Mouse (Mus musculus) neural tube, embryonic 10.5 days (tissue): Measurements from ENCODE around the gene 1700067K01Rik.
A peak's percentile ranks its signal among the peaks of the same experiment; 100 is the strongest.
"Not testable (repeated sequence)": the region's sequence is repeated elsewhere in the genome, so short reads cannot be mapped to it uniquely, and the experiment has no call there.

Source experiments
- DNase-seq: peaks from one replicate; pipeline ENCODE4 v3.0.0-alpha.2; 2017; ENCODE audit warnings: low spot score; ENCODE audit errors: extremely low spot score

Gene 1700067K01Rik

DNA sequence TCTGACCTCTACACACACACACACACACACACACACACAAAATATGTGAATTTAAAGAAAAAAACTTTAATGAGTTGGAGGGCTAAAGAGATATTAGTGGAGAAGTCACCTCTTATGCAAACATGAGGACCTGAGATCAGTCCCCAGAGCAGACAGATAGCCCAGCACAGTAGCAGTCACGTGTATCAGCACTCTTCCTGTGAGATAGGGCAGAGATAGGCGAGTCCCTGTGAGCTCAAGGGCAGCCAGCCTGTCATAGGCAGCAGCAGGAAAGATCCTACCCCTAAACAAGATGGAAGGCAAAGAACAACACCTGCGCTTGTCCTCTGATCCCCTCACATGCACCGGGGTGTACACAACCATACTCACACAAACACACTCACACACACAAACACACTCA, 18.9 kb upstream of the 1700067K01Rik start:
- DNase-seq = no peak

DNA sequence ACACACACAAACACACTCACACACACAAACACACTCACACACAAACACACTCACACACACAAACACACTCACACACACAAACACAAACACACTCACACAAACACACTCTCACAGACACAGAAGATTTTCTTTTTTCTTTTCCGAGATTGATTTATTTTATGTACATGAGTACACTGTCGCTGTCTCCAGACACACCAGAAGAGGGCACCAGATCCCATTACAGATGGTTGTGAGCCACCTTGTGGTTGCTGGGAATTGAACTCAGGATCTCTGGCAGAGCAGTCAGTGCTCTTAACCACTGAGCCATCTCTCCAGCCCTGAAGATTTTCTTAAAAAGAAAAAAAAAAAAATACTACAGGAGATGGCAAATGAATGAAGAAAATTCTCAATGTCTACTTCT, 18.1 kb upstream of the 1700067K01Rik start:
- DNase-seq = not testable (repeated sequence)

DNA sequence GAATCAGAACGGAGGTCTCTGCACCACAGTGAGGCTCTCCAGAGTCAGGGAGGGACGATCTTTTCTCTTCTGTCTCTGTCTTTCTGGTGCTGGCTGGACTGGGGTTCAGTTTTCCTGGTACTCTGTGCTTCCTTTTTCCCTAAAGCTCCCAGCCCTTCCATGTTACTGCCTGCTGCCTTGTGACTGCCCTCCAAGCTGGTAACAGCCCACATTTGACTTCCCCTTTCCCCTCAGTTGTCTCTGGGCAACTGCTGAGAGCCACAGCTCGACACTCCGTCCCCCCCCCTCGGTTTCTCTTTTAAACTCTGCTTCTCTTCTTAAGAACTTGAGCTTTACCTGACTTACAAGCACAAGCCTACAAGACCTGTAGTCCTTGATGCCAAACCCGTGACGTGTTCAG, 12.1 kb upstream of the 1700067K01Rik start:
- DNase-seq = no peak

DNA sequence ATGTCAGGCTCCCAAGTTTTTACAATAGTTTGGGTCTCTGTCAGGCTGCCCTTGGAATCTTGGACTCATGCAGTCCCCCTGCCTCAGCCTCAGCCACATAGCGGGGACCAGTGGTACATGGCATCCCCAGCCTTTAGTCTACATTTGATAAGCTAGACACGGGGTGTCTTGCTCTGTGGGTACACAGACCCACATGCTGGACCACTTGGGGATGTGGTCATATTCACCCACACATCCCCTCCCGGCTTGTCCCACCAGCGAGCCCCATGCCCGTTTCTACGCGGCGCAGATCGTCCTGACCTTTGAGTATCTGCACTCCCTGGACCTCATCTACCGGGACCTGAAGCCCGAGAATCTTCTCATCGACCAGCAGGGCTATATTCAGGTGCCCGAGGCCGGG, 11.1 kb upstream of the 1700067K01Rik start:
- DNase-seq = no peak

DNA sequence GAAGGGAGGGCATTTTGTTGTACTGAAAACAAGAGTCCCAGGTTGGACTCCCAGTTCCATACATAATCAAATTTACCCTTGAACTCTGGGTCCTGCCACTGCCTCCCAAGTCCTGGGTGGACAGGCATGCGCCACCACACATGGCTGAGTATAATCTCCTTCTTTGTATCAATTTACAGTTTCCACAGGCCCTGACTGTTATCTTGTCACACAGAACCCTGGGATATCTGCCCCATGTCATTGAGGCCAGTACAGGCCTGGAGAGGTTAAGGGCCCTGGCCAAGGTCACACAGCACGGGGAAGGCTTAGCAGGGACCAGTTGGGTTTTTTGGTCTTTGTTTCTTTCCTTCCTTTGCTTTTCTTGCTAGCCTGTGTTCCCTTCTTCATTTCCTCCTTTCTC, 8.8 kb upstream of the 1700067K01Rik start:
- no peak for DNase-seq

DNA sequence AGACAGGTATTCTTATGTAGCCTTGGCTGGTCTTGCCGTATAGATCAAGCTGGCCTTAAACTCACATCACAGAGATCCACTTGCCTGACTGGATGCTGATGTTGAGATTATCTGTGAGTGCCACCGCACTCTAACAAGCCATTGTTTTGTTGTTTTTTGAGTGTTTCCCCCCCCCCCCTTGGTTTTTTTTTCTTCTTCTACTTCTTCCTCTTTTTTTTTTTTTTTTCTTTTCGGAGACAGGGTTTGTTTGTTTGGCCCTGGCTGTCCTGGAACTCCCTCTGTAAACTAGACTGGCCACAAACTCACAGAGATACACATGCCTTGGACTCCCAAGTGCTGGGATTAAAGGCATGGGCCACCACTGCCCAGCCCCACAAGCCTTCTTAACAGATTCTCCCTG, 7.3 kb upstream of the 1700067K01Rik start:
- DNase-seq = no peak

DNA sequence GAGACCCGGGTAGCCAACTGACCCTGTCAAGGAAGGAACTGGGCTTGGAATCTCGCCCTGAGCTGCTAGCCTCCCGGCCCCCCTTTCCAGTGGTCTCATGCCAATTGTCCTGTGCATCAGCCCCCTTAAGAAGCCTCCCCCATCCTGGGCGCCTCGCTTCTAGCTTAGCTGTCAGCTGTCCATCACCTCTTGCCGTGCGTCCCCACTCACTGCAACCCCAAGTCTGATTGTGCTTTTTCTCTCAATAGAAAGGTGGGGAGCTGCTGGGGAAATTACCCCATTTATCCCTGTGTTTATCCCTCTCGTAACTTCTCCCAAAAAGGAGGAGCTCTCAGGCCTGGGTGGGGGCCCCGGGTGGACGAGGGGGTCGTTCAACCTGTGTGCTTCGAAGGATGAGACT, 5.3 kb upstream of the 1700067K01Rik start:
- DNase-seq = no peak

DNA sequence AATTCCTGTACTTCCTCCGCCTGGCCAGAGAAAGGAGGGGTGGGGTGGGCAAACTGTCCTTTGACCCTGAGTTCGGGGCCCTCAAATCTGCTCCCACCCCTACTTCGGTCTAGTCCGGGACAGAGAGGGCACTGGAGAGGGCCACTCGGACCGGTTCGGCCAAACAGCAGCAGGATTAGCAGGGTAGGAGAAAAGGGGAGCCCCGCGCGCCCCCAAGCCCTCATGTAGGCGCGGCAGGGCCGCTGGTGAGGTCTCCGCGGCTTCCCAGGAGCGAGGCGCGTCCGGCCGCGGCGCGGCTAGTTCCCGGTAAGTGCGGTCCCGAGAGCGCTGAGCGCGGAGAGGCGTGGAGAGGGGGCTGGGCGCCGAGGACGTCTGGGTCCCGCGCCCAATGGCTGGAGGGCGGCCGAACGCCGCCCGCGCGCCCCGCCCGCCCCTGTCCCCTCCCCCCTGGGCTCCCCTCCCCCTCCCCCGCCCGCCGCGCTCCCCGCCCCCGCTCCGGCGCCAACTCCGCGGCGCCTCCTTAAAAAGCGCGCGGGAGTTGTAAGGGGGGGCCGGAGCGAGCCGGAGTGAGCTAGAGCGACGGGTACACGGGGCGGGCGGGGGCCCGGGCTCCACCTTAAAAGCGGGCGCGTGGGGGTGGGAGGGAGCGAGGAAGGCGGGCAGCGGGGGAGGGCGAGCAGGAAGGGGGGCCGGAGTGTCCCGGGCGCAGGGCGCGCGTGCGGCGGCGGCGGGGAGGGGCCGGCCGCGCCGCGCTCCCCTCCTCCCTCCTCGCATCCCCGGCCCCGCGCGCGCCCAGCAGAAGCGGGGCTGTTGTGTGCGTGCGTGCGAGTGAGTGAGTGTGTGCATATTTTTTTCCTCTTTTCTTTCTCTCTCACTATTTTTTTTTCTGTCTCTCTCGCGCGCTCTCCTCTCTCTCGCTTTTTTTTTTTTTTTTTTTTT, 4.5 kb upstream of the 1700067K01Rik start:
- peak; percentile 85 for DNase-seq

DNA sequence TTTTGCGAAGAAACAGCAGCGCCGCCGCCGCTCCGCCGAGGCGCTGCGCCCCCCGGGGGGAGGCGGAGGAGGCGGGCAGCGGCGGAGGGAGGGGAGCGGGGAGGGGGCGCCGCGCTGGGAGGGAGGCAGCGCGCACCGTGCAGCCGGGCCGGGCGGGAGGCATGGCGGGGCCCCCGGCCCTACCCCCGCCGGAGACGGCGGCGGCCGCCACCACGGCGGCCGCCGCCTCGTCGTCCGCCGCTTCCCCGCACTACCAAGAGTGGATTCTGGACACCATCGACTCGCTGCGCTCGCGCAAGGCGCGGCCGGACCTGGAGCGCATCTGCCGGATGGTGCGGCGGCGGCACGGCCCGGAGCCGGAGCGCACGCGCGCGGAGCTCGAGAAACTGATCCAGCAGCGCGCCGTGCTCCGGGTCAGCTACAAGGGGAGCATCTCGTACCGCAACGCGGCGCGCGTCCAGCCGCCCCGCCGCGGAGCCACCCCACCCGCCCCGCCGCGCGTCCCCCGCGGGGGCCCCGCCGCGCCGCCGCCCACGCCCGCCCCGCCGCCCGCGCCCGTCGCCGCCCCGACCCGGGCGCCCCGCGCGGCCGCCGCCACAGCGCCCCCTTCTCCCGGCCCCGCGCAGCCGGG, 3.7 kb upstream of the 1700067K01Rik start, which contains the start of gene Samd1:
Samd1 (plus strand) TSS at position 162 of the 631 bp plus-strand sequence.
- DNase-seq = peak; percentile 76

DNA sequence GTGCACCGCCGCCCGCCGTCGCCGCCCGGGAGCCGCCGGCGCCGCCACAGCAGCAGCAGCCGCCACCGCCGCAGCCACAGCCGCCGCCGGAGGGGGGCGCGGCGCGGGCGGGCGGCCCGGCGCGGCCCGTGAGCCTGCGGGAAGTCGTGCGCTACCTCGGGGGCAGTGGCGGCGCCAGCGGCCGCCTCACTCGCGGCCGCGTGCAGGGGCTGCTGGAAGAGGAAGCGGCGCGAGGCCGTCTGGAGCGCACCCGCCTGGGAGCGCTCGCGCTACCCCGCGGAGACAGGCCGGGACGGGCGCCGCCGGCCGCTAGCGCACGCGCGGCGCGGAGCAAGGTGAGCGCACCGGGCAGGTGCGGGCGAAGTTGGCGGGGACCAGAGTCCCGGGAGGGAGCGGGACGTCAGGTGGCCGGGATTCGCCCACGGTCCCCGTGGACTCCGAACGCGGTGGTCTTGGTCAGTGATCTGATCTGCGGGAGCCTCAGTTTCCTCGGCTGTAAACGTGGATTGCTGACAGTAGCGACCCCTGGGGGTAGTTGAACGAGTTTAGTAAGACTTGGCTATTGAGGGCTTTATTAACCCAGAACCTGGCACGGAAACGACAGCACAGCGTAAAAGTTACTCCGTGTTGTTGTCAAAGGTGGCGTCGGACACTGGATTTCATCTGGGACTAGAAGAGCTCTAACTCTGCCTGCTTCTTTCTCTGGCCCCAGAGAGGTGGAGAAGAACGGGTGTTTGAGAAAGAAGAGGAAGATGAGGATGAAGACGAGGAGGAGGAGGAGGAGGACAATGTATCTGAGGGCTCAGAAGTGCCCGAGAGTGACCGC, 2.9 kb upstream of the 1700067K01Rik start:
- peak; percentile 71 for DNase-seq

DNA sequence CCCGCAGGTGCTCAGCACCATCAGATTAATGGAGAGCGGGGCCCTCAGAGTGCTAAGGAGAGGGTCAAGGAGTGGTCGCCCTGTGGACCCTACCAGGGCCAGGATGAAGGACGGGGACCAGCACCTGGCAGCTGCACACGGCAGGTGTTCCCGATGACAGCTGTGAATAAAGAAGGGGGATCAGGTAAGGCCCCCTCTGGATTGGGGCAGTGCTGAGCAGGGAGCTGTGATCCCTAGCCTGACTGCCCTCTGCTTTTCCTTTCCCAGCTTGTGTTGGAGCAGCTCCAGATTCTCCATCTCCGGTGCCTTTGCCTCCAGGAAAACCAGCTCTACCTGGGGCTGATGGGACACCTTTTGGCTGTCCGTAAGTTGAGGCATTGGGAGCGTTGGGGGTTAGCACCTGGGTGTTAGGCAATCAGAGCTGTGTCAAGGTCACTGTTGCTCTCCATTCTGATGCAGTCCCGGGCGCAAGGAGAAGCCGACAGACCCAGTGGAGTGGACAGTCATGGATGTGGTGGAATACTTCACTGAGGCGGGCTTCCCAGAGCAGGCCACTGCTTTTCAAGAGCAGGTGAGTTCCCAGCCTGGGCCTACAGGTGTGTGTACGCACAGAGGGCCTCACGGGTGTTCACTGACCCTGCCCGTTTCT, 2.1 kb upstream of the 1700067K01Rik start:
- DNase-seq = no peak

DNA sequence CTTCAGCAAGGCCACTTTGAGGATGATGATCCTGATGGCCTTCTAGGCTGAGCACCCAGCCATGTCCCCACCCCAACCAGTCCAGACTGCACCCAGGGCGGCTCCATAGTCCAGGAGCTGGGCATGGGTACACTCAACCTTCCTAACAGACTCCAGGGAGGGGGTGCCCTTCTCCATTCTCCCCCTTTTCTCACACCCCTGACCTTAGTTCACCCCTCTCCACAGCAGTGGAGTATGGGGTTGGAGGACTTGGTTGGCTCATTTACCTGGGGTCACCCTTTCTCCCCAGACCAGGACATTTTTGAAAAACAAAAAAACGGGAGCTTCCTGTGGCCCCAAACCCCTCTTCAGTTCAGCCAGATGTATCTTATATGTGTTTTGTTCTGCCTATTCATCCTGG, 1.5 kb upstream of the 1700067K01Rik start:
- no peak for DNase-seq

DNA sequence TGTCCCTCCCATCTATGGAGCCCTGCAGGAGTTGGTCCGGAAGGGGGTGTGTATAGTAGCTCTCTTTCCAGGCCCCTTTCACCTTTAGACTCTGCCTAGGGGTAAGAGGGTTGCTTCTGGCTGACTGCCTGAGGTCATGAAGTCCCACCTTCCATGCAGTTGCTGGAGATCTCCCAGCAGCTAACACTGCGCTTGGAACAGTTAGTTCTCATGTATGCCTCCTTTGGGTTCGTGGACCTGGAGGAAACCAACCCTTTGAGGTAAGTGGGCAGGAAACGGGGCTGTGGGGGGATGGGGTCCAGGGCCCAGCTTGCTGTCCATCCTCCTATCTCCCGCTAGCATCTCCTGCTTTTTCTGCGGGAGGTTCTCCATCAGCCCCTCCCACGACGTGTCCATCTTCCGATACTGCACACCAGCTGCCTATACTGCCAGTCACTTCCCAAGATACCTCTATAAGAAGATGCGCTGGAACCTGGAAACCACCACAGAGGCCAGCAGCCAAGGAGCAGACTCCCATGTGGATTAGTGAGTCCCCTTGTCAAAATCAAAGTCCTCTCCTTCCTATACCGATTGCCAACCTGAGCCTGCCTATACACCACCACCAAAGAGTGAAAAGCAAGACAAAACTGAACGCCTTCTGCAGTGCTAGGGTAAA, 1.8 kb downstream of the 1700067K01Rik start:
- no peak for DNase-seq

DNA sequence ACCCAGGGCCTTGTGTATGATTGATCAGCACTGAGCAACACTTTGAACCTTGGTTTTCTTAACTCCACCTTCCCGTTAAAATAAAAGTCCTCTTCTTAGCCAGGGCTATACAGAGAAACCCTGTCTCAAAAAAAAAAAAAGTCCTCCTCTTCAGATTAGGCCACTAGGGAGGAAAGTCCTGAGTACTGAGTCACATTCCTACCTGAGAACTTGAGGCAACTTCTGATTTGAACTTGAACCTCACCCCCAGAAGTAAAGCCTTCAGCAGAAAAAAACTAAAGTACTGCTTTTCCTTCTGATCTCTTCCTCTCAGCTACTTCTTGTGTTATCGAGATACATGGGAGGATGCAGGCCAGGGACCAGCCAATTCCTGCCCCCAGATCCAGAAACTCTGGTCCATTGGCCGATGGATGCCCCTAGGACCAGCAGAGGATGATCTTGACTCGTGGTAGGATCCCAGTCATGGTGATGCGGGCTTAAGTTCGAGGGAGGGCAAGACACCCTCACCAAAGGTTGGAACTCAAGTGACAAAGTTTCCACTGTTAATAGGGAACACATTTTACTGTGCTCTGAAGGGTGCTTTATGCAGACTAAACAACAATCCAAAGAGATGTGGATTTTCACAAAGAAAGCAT, 2.4 kb downstream of the 1700067K01Rik start:
- DNase-seq = no peak

DNA sequence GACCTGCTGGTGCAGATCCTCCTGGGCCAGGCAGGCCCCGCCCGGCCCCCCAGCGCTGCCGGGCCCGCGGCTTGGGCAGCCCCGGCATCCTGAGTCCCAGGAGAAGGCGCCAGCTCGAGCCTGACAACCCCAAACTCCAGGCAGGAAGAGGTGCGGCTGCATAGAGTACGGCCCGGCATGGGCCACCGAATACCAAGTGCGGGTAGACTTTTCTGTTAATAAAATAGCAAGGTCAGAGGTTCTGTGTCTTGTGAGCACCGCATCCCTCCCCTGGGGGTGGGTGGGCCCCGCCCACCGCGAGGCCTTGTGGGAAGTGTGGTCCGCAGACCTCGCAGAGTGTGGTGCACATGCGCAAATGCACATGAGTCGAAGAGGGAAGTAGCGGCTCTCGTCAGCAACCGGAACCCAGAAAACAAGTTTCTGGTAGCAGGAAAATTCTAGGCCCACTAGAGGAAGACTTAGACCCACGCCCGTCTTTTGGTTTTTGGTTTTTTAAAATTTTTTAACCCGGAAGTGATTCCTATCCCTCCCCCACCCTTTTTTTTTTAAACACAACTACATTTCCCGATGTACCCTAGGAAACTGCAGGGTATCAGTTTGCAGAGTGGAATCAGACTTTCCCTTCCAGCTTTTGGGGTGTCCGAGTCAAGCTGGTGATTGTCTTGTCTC, 3.4 kb downstream of the 1700067K01Rik start:
- DNase-seq = peak; percentile 91

DNA sequence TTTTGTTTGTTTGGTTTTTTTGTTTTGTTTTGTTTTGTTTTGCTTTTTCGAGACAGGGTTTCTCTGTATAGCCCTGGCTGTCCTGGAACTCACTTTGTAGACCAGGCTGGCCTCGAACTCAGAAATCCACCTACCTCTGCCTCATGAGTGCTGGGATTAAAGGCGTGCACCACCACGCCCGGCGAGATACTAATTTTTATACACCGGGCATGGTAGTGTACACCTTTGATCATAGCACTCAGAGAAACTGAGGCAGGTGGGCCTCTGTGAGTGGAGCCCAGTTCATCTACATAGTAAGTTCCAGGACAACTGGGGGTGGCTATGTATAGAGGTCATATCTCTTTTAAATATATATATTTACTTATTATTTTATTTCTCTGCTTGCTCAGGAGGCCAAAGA, 4.2 kb downstream of the 1700067K01Rik start:
- DNase-seq = not testable (repeated sequence)

DNA sequence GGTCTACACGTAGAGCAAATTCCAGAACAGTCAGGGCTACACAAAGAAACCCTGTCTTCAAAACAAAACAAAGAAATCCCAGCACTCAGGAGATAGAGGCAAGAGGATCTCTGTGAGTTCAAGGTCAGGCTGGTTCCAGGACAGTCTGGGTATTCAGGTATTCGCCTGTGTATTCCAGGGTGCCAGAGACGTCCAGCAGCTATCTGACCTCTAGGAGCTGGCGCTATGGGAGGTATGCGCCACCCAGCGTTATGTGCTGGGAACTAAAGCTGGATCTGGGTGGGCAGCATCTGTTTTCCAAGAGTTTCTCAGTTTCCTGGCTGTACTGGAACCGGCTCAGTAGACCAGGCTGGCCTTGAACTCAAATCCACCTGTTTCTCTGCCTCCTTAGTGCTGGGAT, 7.1 kb downstream of the 1700067K01Rik start:
- no peak for DNase-seq

DNA sequence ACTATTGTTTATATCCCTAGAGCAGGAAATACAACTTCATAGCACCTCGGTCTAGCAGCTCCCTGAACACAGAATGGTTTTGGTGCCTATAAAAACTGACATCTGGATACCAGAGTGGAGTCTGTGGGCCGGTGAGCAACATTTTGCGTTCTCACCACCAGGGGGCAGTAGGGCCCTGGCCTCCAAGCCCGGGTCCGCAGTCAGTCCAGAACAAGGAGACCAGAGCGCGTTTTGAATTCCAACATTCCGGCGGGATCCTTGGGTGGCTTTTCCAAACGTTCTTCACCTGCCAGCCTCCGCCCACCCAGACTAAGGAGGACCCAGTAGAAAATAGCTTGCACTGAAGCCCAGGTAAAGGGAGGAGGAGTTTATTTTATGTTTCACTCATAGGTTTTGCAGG, 8.6 kb downstream of the 1700067K01Rik start:
- peak; percentile 89 for DNase-seq
